Mouse (Mus musculus) hindbrain, embryonic 14.5 days (tissue): ENCODE data around the gene Hsd11b2. TPM values are rescaled to one million over a fixed set of nuclear protein-coding genes. Genes with fewer than 3 reads are reported as not detected.

Experiments
- ATAC-seq: fragments of 200-750 bp; cut with Nextera tagmentation; 2 replicates; pipeline ENCODE4 v1.8.0; 2017; ENCODE audit warnings: moderate number of reproducible peaks, mild to moderate bottlenecking, moderate TSS enrichment, moderate library complexity; ENCODE audit not compliant: low FRiP score
- DNase-seq: peaks from one replicate; pipeline ENCODE4 v3.0.0-alpha.2; 2015; ENCODE audit warnings: low spot score
- H3K27ac ChIP-seq: fragments of 300-500 bp; sonication (generic); 2 replicates; pipeline ENCODE4 v1.5.1; 2014; ENCODE audit warnings: mild to moderate bottlenecking, moderate library complexity
- H3K27me3 ChIP-seq: fragments of 300-500 bp; sonication (generic); 2 replicates; pipeline ENCODE4 v1.6.1; 2014; ENCODE audit warnings: mild to moderate bottlenecking, low read length, mixed read lengths; ENCODE audit not compliant: control insufficient read depth, insufficient read depth
- H3K36me3 ChIP-seq: fragments of 300-500 bp; sonication (generic); replicated peaks from 2 replicates; pipeline ENCODE4 v1.6.1; 2014; ENCODE audit not compliant: control insufficient read depth, insufficient read depth
- H3K4me1 ChIP-seq: fragments of 300-500 bp; sonication (generic); replicated peaks from 2 replicates; pipeline ENCODE4 v1.6.1; 2014; ENCODE audit warnings: antibody characterized with exemption, low read length, mixed read lengths; ENCODE audit not compliant: control insufficient read depth, insufficient read depth
- H3K4me2 ChIP-seq: fragments of 300-500 bp; sonication (generic); replicated peaks from 2 replicates; pipeline ENCODE4 v1.6.1; 2014; ENCODE audit warnings: mild to moderate bottlenecking, moderate library complexity
- H3K4me3 ChIP-seq: fragments of 300-500 bp; sonication (generic); replicated peaks from 2 replicates; pipeline ENCODE4 v1.5.1; 2014; ENCODE audit warnings: mild to moderate bottlenecking, low read length
- H3K9ac ChIP-seq: fragments of 300-500 bp; sonication (generic); 2 replicates; pipeline ENCODE4 v1.6.1; 2014
- H3K9me3 ChIP-seq: fragments of 300-500 bp; sonication (generic); 2 replicates; pipeline ENCODE4 v1.6.1; 2016; ENCODE audit warnings: low read length; ENCODE audit not compliant: control insufficient read depth
- WGBS: fragments of 180-500 bp; shearing (Covaris S2); extraction: QIAGEN DNeasy Blood & Tissue Kit; methylation state at CpG from one replicate; pipeline ENCODE4 v1.1.7; 2014; 5-methylcytosine and 5-hydroxymethylcytosine counted together
- polyA plus RNA-seq: library from polyadenylated mRNA; unstranded; fragments of >200 nt; fragmentation: Nextera tagmentation; extraction: Ambion mirVana; gene quantifications from 2 replicates; pipeline ENCODE4 v1.2.1, GENCODE M21; 2014

Gene Hsd11b2
- polyA plus RNA-seq, 1 experiment from 2014 or later: 6.1 TPM

DNA sequence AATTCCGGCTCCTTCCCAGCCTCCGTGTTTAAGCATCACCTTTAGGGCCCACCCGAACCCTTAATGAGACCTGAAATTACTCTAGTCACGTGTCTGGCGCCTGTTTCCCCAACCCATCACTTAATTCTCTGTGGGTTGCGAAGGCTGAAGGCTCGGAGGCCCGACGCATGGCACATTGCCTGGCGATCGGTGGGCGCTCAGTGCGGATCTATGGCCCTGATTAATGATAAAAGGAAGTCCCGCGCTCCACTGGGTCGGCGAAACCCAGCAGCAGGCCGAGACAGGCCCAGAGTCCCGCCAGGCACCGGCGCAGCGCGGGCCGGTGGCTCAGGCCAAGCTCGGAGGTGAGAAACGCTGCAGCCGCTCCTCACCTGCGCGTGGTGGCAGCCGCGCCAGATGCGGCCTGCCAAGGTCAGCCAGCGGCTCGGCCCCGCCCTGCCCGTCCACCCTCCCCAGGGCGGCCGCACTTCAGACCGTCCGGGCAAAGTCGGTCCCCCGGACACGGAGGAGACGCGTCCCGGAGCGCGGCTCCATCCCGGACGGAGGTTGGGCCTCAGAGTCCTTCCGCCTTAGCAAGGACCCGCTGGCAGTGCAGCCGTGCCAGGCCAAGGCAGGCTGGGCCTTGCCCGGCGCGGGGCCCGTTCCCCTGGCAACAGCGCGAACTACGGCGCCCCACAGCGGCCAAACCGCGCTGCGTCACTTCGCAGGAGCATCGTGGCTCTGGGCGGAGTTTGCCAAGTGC, 21.9 kb upstream of the Hsd11b2 start, which contains the start of gene Zdhhc1:
Zdhhc1 (minus strand) TSS at position 464 of the 742 bp plus-strand sequence.
- under 1% methylated on average over 68 of the region's 68 CpGs for WGBS
- Histone ChIP-seq H3K9ac (peak within 1 kb of the TSS; percentile 86), H3K27me3 (no peaks in the 10 kb centered on the region), H3K9me3 (no peaks in the 10 kb centered on the region), H3K4me3 (peak within 1 kb of the TSS; percentile 80), H3K4me1 (peaks cover 14% of the 10 kb centered on the region), H3K36me3 (no peaks in the 10 kb centered on the region), H3K4me2 (peak within 1 kb of the TSS; percentile 92), H3K27ac (peak within 1 kb of the TSS; percentile 85)
- DNase-seq (peak; percentile 90), ATAC-seq (peak; percentile 93)

- no peaks in the 10 kb centered on the region for H3K27me3 ChIP-seq
- no peak overlapping the region for H3K9ac ChIP-seq
- WGBS: 74% methylated on average over 12 of the region's 12 CpGs
- ATAC-seq: no peak
- peaks cover 14% of the 10 kb centered on the region for H3K4me1 ChIP-seq
- H3K36me3 ChIP-seq: no peaks in the 10 kb centered on the region
- no peaks in the 10 kb centered on the region for H3K9me3 ChIP-seq
- no peak overlapping the region for H3K27ac ChIP-seq
- no peak overlapping the region for H3K4me2 ChIP-seq
- H3K4me3 ChIP-seq: no peak overlapping the region
- DNase-seq: no peak
Observed at GRCm38 (mm10) chr8:105499787-105500186, 18.8 kb upstream of the Hsd11b2 start.

DNA sequence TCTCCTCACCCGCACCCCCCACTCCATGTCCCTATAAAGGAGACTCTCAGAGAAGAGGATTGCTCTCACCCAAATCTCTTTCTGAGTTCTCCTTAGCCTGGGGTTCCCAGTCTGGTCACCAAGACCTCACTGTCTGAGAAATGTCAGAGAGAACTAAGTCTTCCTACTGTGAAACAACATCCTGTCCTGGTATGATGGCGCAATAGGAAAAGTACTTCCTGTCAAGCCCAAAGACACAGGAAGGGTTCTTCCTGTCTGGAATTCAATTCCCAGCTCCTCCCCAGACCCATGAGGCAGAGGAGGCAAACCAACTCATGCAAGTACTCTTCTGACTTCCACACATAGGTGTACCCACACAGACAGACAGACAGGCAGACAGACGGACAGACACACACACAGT, 13.9 kb upstream of the Hsd11b2 start:
- Histone ChIP-seq H3K9ac (no peak overlapping the region), H3K27ac (no peak overlapping the region; the same call in 1 of the 2 replicates), H3K4me2 (no peak overlapping the region), H3K36me3 (no peaks in the 10 kb centered on the region), H3K4me3 (no peak overlapping the region), H3K27me3 (no peaks in the 10 kb centered on the region), H3K9me3 (no peaks in the 10 kb centered on the region), H3K4me1 (no peaks in the 10 kb centered on the region)
- ATAC-seq: no peak
- DNase-seq: no peak
- 92% methylated on average over 3 of the region's 3 CpGs for WGBS

- ATAC-seq: no peak
- no peak for DNase-seq
- H3K27me3 ChIP-seq: no peaks in the 10 kb centered on the region
- H3K9me3 ChIP-seq: no peaks in the 10 kb centered on the region
- no peak overlapping the region for H3K4me2 ChIP-seq
- no peak overlapping the region for H3K4me3 ChIP-seq
- H3K9ac ChIP-seq: no peak overlapping the region
- 79% methylated on average over 6 of the region's 6 CpGs for WGBS
- no peaks in the 10 kb centered on the region for H3K4me1 ChIP-seq
- no peaks in the 10 kb centered on the region for H3K36me3 ChIP-seq
- H3K27ac ChIP-seq: no peak overlapping the region
Observed at GRCm38 (mm10) chr8:105506977-105507376, 11.6 kb upstream of the Hsd11b2 start.

- ATAC-seq: no peak
- H3K27ac ChIP-seq: no peak overlapping the region
- H3K4me3 ChIP-seq: no peak overlapping the region
- no peaks in the 10 kb centered on the region for H3K4me1 ChIP-seq
- WGBS: 30% methylated on average over 2 of the region's 2 CpGs
- DNase-seq: no peak
- H3K9me3 ChIP-seq: no peaks in the 10 kb centered on the region
- H3K36me3 ChIP-seq: no peaks in the 10 kb centered on the region
- no peaks in the 10 kb centered on the region for H3K27me3 ChIP-seq
- H3K9ac ChIP-seq: no peak overlapping the region
- H3K4me2 ChIP-seq: no peak overlapping the region
Observed at GRCm38 (mm10) chr8:105508758-105509157, 9.8 kb upstream of the Hsd11b2 start.

- H3K9me3 ChIP-seq: no peaks in the 10 kb centered on the region
- H3K36me3 ChIP-seq: no peaks in the 10 kb centered on the region
- no peak for DNase-seq
- no peaks in the 10 kb centered on the region for H3K27me3 ChIP-seq
- no peak overlapping the region for H3K4me2 ChIP-seq
- H3K27ac ChIP-seq: no peak overlapping the region
- H3K9ac ChIP-seq: no peak overlapping the region
- no peak overlapping the region for H3K4me3 ChIP-seq
- ATAC-seq: no peak
- H3K4me1 ChIP-seq: no peaks in the 10 kb centered on the region
- 54% methylated on average over 12 of the region's 12 CpGs for WGBS
Observed at GRCm38 (mm10) chr8:105509997-105510735, 8.4 kb upstream of the Hsd11b2 start.

- ATAC-seq (no peak), DNase-seq (no peak)
- peaks cover 14% of the 10 kb centered on the region for H3K4me1 ChIP-seq
- H3K4me3 ChIP-seq: no peak overlapping the region
- H3K27ac ChIP-seq: no peak overlapping the region
- no peaks in the 10 kb centered on the region for H3K9me3 ChIP-seq
- no peaks in the 10 kb centered on the region for H3K36me3 ChIP-seq
- no peak overlapping the region for H3K4me2 ChIP-seq
- H3K9ac ChIP-seq: no peak overlapping the region
- H3K27me3 ChIP-seq: no peaks in the 10 kb centered on the region
- 88% methylated on average over 6 of the region's 6 CpGs for WGBS
Observed at GRCm38 (mm10) chr8:105514194-105514593, 4.4 kb upstream of the Hsd11b2 start.

DNA sequence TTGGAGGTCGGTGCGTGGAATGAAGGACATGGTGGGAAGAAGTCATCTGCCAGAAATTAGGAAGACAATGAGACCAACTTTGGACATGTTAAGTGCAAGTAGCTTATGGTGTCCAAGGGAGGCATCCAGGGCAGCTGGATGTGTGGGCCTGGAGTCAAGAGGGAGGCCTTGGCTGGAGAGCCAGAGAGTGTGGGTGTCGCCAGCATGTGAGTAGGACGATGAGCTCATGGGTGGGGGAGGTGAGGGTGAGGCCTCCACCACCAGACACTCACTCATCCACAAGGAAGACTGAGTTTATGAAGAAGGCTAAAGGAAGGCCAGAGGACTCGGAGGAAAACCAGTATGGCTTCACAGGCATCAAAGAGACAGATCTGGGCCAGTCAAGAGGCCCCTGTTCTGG, 3.9 kb upstream of the Hsd11b2 start:
- Histone ChIP-seq H3K9ac (no peak overlapping the region), H3K36me3 (no peaks in the 10 kb centered on the region), H3K4me3 (no peak overlapping the region), H3K4me1 (peaks cover 18% of the 10 kb centered on the region), H3K27ac (no peak overlapping the region), H3K9me3 (no peaks in the 10 kb centered on the region), H3K27me3 (no peaks in the 10 kb centered on the region), H3K4me2 (no peak overlapping the region)
- DNase-seq: no peak
- 83% methylated on average over 5 of the region's 5 CpGs for WGBS
- no peak for ATAC-seq

DNA sequence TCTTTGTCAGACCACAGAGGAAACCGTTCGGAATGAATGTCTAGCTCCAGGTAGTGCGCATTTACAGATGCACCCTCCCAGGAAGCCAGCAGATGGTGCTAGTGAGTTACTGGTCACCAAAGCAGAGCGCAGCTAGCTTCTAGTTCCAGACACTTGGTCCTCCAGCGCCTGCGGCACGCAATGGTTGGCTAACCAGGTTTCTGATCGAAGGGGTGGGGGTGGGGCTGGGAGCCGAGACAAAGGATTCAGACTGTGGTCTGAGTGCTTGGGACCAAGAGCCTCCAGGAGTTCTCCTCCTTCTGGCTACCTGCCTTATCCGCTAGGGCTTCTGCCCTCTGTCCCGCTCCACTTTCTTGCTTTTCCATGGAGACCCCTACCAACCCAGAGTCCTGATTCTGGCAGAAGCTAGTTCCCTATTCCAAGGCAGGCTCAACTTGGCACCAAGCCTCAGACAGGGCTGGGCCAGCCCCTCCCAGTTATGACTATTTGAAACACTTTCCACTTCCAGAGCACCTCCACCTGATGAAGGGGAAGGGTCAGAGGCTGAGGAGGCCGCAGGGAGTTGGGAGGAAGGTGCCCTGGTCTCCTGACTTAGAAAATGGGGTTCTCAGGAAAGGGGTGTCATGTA, 2.4 kb upstream of the Hsd11b2 start:
- WGBS: 12% methylated on average over 12 of the region's 12 CpGs
- peak overlapping the region; percentile 28; the same call in 1 of the 2 replicates for H3K9ac ChIP-seq

More for the DNA sequence above, 2.4 kb upstream of the Hsd11b2 start:
- Histone ChIP-seq H3K27ac (no peak overlapping the region), H3K27me3 (no peaks in the 10 kb centered on the region), H3K4me1 (peaks cover 31% of the 10 kb centered on the region), H3K4me2 (peak overlapping the region; percentile 43), H3K4me3 (no peak overlapping the region; the same call in 1 of the 2 replicates), H3K36me3 (no peaks in the 10 kb centered on the region), H3K9me3 (no peaks in the 10 kb centered on the region)
- DNase-seq (peak; percentile 90), ATAC-seq (peak; percentile 48; the same call in 1 of the 2 replicates)
